Mouse (Mus musculus) neural tube, embryonic 14.5 days (tissue): ENCODE measurements around the gene A4galt. TPM values are rescaled to one million over a fixed set of nuclear protein-coding genes. Genes with fewer than 3 reads are reported as not detected.
"Not testable (repeated sequence)": the region's sequence is repeated elsewhere in the genome, so short reads cannot be mapped to it uniquely, and the experiment has no call there.

Experiments used
- ATAC-seq: fragments of 200-750 bp; cut with Nextera tagmentation; 2 replicates; pipeline ENCODE4 v1.8.0; 2017; ENCODE audit warnings: low read depth, mild to moderate bottlenecking, moderate TSS enrichment, moderate library complexity
- H3K27ac ChIP-seq: fragments of 300-500 bp; sonication (generic); 2 replicates; pipeline ENCODE4 v1.5.1; 2014; ENCODE audit warnings: low read depth, mild to moderate bottlenecking, control low read depth, low read length, moderate library complexity, mixed read lengths
- H3K27me3 ChIP-seq: fragments of 300-500 bp; sonication (generic); 2 replicates; pipeline ENCODE4 v1.6.1; 2014; ENCODE audit warnings: low read length; ENCODE audit not compliant: control insufficient read depth, insufficient read depth
- H3K36me3 ChIP-seq: fragments of 300-500 bp; sonication (generic); 2 replicates; pipeline ENCODE4 v1.6.1; 2014; ENCODE audit warnings: low read length, mixed read lengths; ENCODE audit not compliant: control insufficient read depth, insufficient read depth
- H3K4me1 ChIP-seq: fragments of 300-500 bp; sonication (generic); 2 replicates; pipeline ENCODE4 v1.6.1; 2014; ENCODE audit warnings: low read length; ENCODE audit not compliant: control insufficient read depth, insufficient read depth
- H3K4me2 ChIP-seq: fragments of 300-500 bp; sonication (generic); 2 replicates; pipeline ENCODE4 v1.6.1; 2014; ENCODE audit warnings: mild to moderate bottlenecking, low read depth, low read length, control low read depth
- H3K4me3 ChIP-seq: fragments of 300-500 bp; sonication (generic); 2 replicates; pipeline ENCODE4 v1.5.1; 2014; ENCODE audit warnings: low read depth, low read length, control low read depth, mixed read lengths
- H3K9ac ChIP-seq: fragments of 300-500 bp; sonication (generic); replicated peaks from 2 replicates; pipeline ENCODE4 v1.6.1; 2014; ENCODE audit warnings: low read depth, mild to moderate bottlenecking, control low read depth, low read length, mixed read lengths
- H3K9me3 ChIP-seq: fragments of 300-500 bp; sonication (generic); 2 replicates; pipeline ENCODE4 v1.6.1; 2016; ENCODE audit warnings: low read length; ENCODE audit not compliant: control insufficient read depth
- WGBS: fragments of 180-500 bp; shearing (Covaris S2); extraction: QIAGEN DNeasy Blood & Tissue Kit; methylation state at CpG from one replicate; pipeline ENCODE4 v1.1.7; 2014; 5-methylcytosine and 5-hydroxymethylcytosine counted together
- polyA plus RNA-seq: library from polyadenylated mRNA; unstranded; fragments of >200 nt; fragmentation: Nextera tagmentation; extraction: Ambion mirVana; gene quantifications from 2 replicates; pipeline ENCODE4 v1.2.1, GENCODE M21; 2014

The A4galt gene
- polyA plus RNA-seq, 1 experiment from 2014 or later, result 0.91 TPM

DNA sequence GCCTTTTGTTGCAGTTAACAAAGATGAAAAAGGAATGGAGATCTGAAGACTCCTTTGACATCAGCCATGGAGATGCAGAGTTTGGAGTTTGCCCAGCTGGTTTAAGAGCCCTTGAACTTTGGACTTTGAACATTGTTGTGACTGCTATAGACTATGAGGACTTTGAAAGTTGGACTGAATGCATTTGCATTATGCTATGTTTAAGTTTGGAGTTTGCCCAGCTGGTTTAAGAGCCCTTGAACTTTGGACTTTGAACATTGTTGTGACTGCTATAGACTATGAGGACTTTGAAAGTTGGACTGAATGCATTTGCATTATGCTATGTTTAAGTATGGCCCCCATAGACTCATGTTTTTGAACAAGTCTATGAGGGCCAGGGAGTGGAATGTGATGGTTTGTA is 22.7 kb upstream of the A4galt start:
- not testable (repeated sequence) for H3K27me3 ChIP-seq, H3K27ac ChIP-seq, H3K9ac ChIP-seq, H3K4me1 ChIP-seq, H3K9me3 ChIP-seq, ATAC-seq, H3K4me3 ChIP-seq, H3K36me3 ChIP-seq, H3K4me2 ChIP-seq

DNA sequence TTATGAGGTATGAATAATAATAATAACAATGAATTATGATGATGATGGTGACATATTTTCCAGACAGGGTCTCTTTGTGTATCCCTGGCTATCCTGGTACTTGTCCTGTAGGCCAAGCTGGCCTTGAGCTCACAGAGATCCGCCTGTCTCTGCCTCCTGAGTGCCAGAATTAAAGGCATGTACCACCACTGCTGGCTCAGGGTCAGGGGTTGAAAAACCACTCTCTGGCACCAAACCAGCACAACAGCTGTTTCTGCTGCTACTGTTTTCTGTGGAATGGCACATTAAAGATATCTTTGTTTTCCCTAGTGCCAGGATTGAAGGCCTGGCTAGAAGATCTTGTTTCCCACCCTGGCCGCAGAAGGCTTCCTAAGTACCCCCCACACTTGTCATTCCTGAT is 21.4 kb upstream of the A4galt start:
- H3K9ac ChIP-seq, result no peak overlapping the region
- 85% methylated on average over 2 of the region's 2 CpGs for WGBS
- no peak overlapping the region for H3K4me2 ChIP-seq
- H3K27me3 ChIP-seq, result no peaks in the 10 kb centered on the region
- H3K9me3 ChIP-seq, result no peaks in the 10 kb centered on the region
- no peak overlapping the region for H3K27ac ChIP-seq
- H3K36me3 ChIP-seq, result no peaks in the 10 kb centered on the region
- H3K4me3 ChIP-seq, result no peak overlapping the region
- no peaks in the 10 kb centered on the region for H3K4me1 ChIP-seq
- no peak for ATAC-seq

DNA sequence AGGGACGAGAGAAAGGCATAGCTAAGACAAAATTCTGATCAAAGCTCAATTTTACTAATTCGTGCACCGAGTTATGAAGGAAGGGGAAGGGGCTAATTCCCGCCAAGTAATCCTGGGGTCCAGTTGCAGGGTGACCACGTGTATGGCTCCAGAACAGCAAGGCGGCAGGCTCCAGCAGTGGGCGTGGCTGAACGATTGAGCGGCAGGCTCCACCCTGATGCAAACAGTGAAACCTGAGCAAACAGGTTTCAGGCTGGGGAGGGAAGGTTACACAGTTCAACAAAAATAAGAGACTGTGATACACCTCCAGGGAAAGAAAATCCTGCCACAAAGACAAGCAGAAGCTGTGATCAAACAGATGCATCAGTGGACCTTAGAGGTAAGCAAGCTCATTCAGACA is 19.6 kb upstream of the A4galt start:
- not testable (repeated sequence) for H3K27me3 ChIP-seq, H3K36me3 ChIP-seq, H3K9ac ChIP-seq, H3K4me1 ChIP-seq, ATAC-seq, H3K27ac ChIP-seq, H3K9me3 ChIP-seq, H3K4me2 ChIP-seq, H3K4me3 ChIP-seq
- WGBS, result 34% methylated on average over 9 of the region's 9 CpGs

DNA sequence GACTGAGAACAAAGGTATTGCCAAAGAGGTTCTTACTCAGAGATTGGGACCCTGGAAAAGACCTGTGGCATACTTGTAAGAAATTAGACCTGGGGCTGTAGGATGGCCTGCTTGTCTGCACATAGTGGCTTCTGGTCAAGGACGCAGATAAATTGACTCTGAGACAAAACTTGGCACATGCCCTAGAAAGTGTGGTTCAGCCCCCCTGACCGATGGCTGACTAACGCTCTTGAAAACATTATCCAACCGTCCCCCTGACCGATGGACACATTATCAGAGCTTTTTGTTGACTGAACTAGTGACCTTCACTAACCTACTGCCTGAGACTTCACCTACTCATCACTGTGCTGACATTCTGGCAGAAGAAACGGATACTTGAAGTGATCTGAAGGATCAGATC is 18.4 kb upstream of the A4galt start:
- not testable (repeated sequence) for H3K27ac ChIP-seq, H3K4me2 ChIP-seq, H3K9ac ChIP-seq, ATAC-seq, H3K27me3 ChIP-seq, H3K4me3 ChIP-seq, H3K36me3 ChIP-seq, H3K4me1 ChIP-seq, H3K9me3 ChIP-seq
- WGBS, result 87% methylated on average over 6 of the region's 6 CpGs

DNA sequence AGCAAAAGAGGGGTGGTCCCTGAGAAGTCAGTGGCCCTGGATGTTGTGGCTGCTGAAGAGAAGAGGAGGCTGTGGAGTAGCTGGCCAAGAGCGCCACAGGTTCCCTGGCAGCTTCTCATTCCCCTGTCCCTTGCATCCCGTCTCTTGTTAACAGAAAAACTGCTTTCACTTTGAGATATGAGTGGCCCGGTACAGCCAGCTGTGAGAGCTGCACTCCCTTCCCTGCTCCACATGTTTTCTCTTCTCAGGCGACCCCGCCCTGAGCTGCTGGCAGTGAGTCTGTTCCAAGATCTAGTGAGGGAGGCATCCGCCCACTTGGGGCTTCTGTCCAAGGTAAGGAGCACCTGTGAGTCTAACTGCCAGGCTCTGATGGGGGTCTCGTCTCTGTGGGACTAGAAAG is 16.9 kb upstream of the A4galt start:
- H3K36me3 ChIP-seq, H3K27me3 ChIP-seq, H3K9me3 ChIP-seq, H3K9ac ChIP-seq, H3K4me3 ChIP-seq, ATAC-seq, H3K4me2 ChIP-seq, H3K4me1 ChIP-seq, H3K27ac ChIP-seq: not testable (repeated sequence)
- 79% methylated on average over 7 of the region's 7 CpGs for WGBS

DNA sequence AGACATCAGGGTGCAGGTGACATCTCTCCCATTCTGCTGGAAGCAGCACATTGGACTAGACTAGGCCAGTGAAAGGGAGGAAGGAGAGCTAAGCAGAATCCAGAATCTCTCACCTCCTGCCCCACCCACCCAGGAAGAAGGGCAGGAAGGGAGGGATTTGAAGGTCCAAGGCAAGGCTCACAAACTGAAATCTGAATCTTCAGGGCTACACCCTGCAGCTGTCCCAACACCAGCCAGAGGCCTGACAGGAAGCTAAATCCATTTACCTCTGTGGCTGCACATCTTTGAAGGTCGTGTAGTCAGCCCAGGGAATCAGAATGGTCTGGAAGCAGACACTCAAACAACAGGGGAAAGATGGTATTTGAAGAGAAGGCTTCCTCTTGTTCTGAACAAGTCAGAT is 13.7 kb upstream of the A4galt start:
- no peak overlapping the region for H3K4me2 ChIP-seq
- no peaks in the 10 kb centered on the region for H3K27me3 ChIP-seq
- no peak overlapping the region for H3K4me3 ChIP-seq
- H3K27ac ChIP-seq, result no peak overlapping the region
- H3K4me1 ChIP-seq, result no peaks in the 10 kb centered on the region
- no peaks in the 10 kb centered on the region for H3K36me3 ChIP-seq
- no peak overlapping the region for H3K9ac ChIP-seq
- no peaks in the 10 kb centered on the region for H3K9me3 ChIP-seq
- no peak for ATAC-seq
- 22% methylated on average over 1 of the region's 1 CpGs for WGBS

DNA sequence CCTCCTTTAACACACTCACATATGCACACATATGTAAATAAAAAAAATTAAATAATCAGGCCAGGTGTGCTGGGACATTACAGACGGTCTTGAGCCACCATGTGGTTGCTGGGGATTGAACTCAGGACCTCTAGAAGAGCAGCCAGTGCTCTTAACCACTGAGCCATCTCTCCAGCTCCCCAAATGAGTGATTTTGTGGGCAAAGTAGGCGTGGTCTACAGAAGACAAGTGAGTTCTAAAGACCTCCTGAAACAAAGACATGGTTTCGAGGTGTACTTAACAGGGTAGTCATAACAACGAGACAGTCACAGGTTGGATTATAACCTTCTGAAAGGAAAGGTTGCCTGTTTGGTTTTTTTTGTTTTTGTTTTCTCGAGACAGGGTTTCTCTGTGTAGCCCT is 11.8 kb upstream of the A4galt start:
- Histone ChIP-seq H3K27me3 (no peaks in the 10 kb centered on the region), H3K9ac (no peak overlapping the region), H3K9me3 (no peaks in the 10 kb centered on the region), H3K4me2 (no peak overlapping the region), H3K4me1 (no peaks in the 10 kb centered on the region), H3K36me3 (no peaks in the 10 kb centered on the region), H3K27ac (no peak overlapping the region), H3K4me3 (no peak overlapping the region)
- WGBS, result 85% methylated on average over 5 of the region's 5 CpGs
- no peak for ATAC-seq

DNA sequence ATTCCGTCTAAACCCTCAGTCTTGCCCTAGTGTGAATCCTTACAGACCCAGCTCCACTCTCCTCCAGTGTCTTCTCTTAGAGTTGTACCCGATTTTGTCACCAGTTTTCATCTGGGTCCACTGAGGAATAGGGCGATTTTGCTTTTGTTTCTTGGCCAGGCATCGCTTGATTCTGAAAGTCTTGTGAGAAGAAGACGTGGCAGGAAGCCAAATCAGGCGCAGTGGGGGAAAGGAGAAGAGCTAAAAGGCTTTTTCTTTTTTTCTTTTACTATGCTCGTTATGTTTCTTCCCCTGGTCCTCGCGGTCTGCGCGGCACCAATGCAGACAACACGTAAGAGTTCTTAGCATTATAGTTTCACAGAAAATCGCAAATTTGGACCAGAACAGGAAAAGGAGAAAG is 6.3 kb upstream of the A4galt start:
- no peaks in the 10 kb centered on the region for H3K36me3 ChIP-seq
- H3K27me3 ChIP-seq, result no peaks in the 10 kb centered on the region
- no peak for ATAC-seq
- H3K4me3 ChIP-seq, result no peak overlapping the region
- no peak overlapping the region for H3K27ac ChIP-seq
- H3K4me2 ChIP-seq, result no peak overlapping the region
- no peak overlapping the region for H3K9ac ChIP-seq
- no peaks in the 10 kb centered on the region for H3K4me1 ChIP-seq
- H3K9me3 ChIP-seq, result no peaks in the 10 kb centered on the region
- WGBS, result 66% methylated on average over 13 of the region's 13 CpGs

DNA sequence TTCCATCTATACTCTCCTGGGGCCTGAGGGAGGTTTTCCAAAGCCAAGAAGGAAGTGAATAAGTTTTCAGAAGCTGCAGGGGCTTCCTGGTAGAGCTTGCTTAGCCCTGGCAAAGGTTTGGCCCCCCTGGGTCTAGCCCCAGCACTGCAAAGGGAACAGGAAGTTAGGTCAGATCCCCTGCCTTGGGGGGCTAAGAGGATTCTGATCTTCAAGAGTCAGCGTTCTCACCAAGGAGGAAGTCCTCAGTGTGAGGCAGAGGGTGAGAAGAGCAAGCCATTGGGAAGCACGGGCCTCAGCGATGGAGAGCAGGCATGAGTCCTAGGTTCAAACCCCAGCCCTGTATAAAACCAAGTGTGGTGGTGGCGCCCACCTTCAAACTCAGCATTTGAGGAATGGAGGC is 4.9 kb upstream of the A4galt start:
- Histone ChIP-seq H3K27ac (no peak overlapping the region), H3K4me3 (no peak overlapping the region), H3K27me3 (peaks cover 12% of the 10 kb centered on the region), H3K4me2 (no peak overlapping the region), H3K9ac (no peak overlapping the region), H3K36me3 (no peaks in the 10 kb centered on the region), H3K4me1 (peaks cover 3% of the 10 kb centered on the region; the same call in 1 of the 2 replicates), H3K9me3 (no peaks in the 10 kb centered on the region)
- WGBS, result 77% methylated on average over 4 of the region's 4 CpGs
- ATAC-seq, result no peak

DNA sequence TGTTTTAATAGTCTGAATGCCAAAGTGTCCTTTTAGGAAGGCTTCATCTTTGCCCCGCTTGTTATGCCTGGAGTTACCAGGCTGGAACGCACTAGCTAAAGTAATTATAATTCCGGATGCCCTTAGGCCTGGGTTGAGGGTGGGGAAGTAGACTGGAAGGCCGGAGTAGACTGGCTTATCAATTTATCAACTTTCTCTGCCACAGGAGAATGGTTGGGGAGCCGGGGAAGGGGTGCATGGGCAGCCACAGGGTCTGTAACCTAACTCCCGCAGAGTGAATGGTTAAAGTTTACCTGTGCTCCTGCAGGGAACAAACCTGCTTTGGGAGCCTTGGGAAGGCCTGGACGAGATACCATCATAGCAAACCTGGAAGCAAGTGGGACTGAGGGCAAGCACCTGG is 4.4 kb upstream of the A4galt start:
- H3K9me3 ChIP-seq, result no peaks in the 10 kb centered on the region
- no peak overlapping the region for H3K4me3 ChIP-seq
- H3K27ac ChIP-seq, result no peak overlapping the region
- H3K27me3 ChIP-seq, result peaks cover 17% of the 10 kb centered on the region
- peaks cover 8% of the 10 kb centered on the region; the same call in 1 of the 2 replicates for H3K4me1 ChIP-seq
- 84% methylated on average over 7 of the region's 7 CpGs for WGBS
- no peak overlapping the region for H3K4me2 ChIP-seq
- no peak overlapping the region for H3K9ac ChIP-seq
- H3K36me3 ChIP-seq, result no peaks in the 10 kb centered on the region
- no peak for ATAC-seq
